In the genomic region with DNA sequence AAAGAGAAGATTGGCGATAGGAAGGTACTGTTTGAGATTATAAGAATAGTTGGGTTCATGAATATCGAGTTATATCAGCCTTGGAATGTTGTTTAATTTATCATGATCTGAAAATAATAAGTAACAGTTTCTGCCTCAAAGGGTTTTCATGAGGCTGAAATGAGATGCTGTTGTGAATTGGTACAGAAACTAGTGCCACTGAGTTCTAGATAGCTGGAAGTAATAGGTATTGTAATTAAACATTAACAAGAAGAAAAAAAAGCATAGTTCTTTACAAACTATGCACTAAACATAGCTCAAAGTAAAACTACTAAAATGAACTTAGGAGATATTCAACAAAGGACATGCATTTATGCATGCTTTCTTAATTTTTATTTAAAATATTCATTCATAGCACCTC, we compare ENCODE assay signal across 32 mouse cellular contexts.
"Had no signal": no experiment of that assay in that cellular context is flagged by ENCODE, and none has a peak within 500 bp of the region (broad histone marks: within the 10 kb centered on the region; RNA-seq: fewer than 3 reads in every experiment).

No protein-coding gene starts in this region.

- H3K9ac ChIP-seq: limb, embryonic 12.5 days; limb, embryonic 13.5 days; limb, embryonic 15.5 days; liver, embryonic 12.5 days; liver, embryonic 13.5 days; liver, embryonic 14.5 days; liver, embryonic 15.5 days; liver, postnatal 0 days; lung, embryonic 14.5 days; lung, embryonic 15.5 days; midbrain, embryonic 12.5 days; midbrain, embryonic 13.5 days; midbrain, embryonic 15.5 days; neural tube, embryonic 12.5 days had no signal

- DNase-seq: left cerebral cortex, postnatal 4 days; liver; liver, embryonic 13.5 days; liver, postnatal 0 days; lung, adult 18-20 months; lung, adult 2 months; lung, embryonic 14.5 days; lung, postnatal 10 days; lung, postnatal 14 days; lung, postnatal 36 days; lung, postnatal 4 days; midbrain, embryonic 14.5 days had no signal

- H3K4me3 ChIP-seq: limb, embryonic 10.5 days; limb, embryonic 12.5 days; limb, embryonic 13.5 days; limb, embryonic 15.5 days; liver, embryonic 12.5 days; liver, embryonic 13.5 days; liver, embryonic 15.5 days; lung, embryonic 15.5 days; megakaryocyte, embryonic 14.5 days; midbrain, embryonic 10.5 days; midbrain, embryonic 12.5 days; midbrain, embryonic 13.5 days; midbrain, embryonic 15.5 days; myocyte; neural tube, embryonic 12.5 days had no signal

- ATAC-seq: liver, embryonic 12.5 days; liver, postnatal 0 days; lung, postnatal 0 days; midbrain, embryonic 13.5 days; midbrain, embryonic 15.5 days; midbrain, embryonic 16.5 days had no signal

- H3K36me3 ChIP-seq: limb, embryonic 10.5 days; limb, embryonic 12.5 days; limb, embryonic 13.5 days; limb, embryonic 15.5 days; liver, embryonic 12.5 days; liver, embryonic 13.5 days; liver, embryonic 15.5 days; lung, embryonic 15.5 days; midbrain, embryonic 10.5 days; midbrain, embryonic 12.5 days; midbrain, embryonic 13.5 days; midbrain, embryonic 15.5 days; neural tube, embryonic 12.5 days had no signal

- H3K27ac ChIP-seq: limb, embryonic 10.5 days; limb, embryonic 12.5 days; limb, embryonic 13.5 days; limb, embryonic 15.5 days; liver, embryonic 12.5 days; liver, embryonic 13.5 days; liver, embryonic 14.5 days; liver, embryonic 15.5 days; lung, embryonic 15.5 days; macrophage; midbrain, embryonic 10.5 days; midbrain, embryonic 12.5 days; midbrain, embryonic 13.5 days; midbrain, embryonic 15.5 days; neural tube, embryonic 12.5 days had no signal

- H3K4me2 ChIP-seq: limb, embryonic 12.5 days; limb, embryonic 13.5 days; limb, embryonic 15.5 days; liver, embryonic 11.5 days; liver, embryonic 12.5 days; liver, embryonic 13.5 days; liver, embryonic 15.5 days; lung, embryonic 14.5 days; lung, embryonic 15.5 days; midbrain, embryonic 11.5 days; midbrain, embryonic 12.5 days; midbrain, embryonic 13.5 days; midbrain, embryonic 15.5 days; neural tube, embryonic 12.5 days had no signal

- H3K9me3 ChIP-seq: limb, embryonic 10.5 days; limb, embryonic 12.5 days; limb, embryonic 13.5 days; limb, embryonic 15.5 days; liver, embryonic 12.5 days; liver, embryonic 13.5 days; liver, embryonic 15.5 days; lung, embryonic 15.5 days; midbrain, embryonic 10.5 days; midbrain, embryonic 12.5 days; midbrain, embryonic 13.5 days; midbrain, embryonic 15.5 days; neural tube, embryonic 12.5 days had no signal

- H3K4me1 ChIP-seq: limb, embryonic 10.5 days; limb, embryonic 12.5 days; limb, embryonic 13.5 days; limb, embryonic 15.5 days; liver, embryonic 12.5 days; liver, embryonic 13.5 days; lung, embryonic 15.5 days; megakaryocyte, embryonic 14.5 days; midbrain, embryonic 12.5 days; midbrain, embryonic 13.5 days; midbrain, embryonic 15.5 days; neural tube, embryonic 12.5 days had no signal

- H3K27me3 ChIP-seq: limb, embryonic 12.5 days; limb, embryonic 13.5 days; limb, embryonic 15.5 days; liver, embryonic 12.5 days; liver, embryonic 13.5 days; liver, embryonic 15.5 days; lung, embryonic 15.5 days; megakaryocyte, embryonic 14.5 days; midbrain, embryonic 12.5 days; midbrain, embryonic 13.5 days; midbrain, embryonic 15.5 days; neural tube, embryonic 12.5 days had no signal
